Mouse (Mus musculus) stomach, embryonic 14.5 days (tissue): ENCODE measurements around the gene Zmynd12. TPM values are rescaled to one million over a fixed set of nuclear protein-coding genes. Genes with fewer than 3 reads are reported as not detected.
A peak's percentile ranks its signal among the peaks of the same experiment; 100 is the strongest.

ENCODE experiments used
- ATAC-seq: fragments of 200-750 bp; cut with Nextera tagmentation; 2 replicates; pipeline ENCODE4 v1.8.0; 2017; ENCODE audit warnings: low read depth, moderate TSS enrichment; ENCODE audit not compliant: insufficient number of reproducible peaks, insufficient read depth, low FRiP score
- H3K27ac ChIP-seq: fragments of 300-500 bp; sonication (generic); 2 replicates; pipeline ENCODE4 v1.5.1; 2014; ENCODE audit warnings: mild to moderate bottlenecking, low read length, moderate library complexity, mixed read lengths
- H3K27me3 ChIP-seq: fragments of 300-500 bp; sonication (generic); 2 replicates; pipeline ENCODE4 v1.6.1; 2014; ENCODE audit warnings: low read length, control low read depth, mixed read lengths; ENCODE audit not compliant: control insufficient read depth, insufficient read depth
- H3K36me3 ChIP-seq: fragments of 300-500 bp; sonication (generic); 2 replicates; pipeline ENCODE4 v1.6.1; 2014; ENCODE audit warnings: mild to moderate bottlenecking, control low read depth, low read length, moderate library complexity, mixed read lengths; ENCODE audit not compliant: control insufficient read depth, insufficient read depth
- H3K4me1 ChIP-seq: fragments of 300-500 bp; sonication (generic); 2 replicates; pipeline ENCODE4 v1.6.1; 2014; ENCODE audit warnings: low read length, control low read depth, mixed read lengths; ENCODE audit not compliant: control insufficient read depth, insufficient read depth
- H3K4me2 ChIP-seq: fragments of 300-500 bp; sonication (generic); replicated peaks from 2 replicates; pipeline ENCODE4 v1.6.1; 2014; ENCODE audit warnings: low read depth, low read length, control low read depth
- H3K4me3 ChIP-seq: fragments of 300-500 bp; sonication (generic); 2 replicates; pipeline ENCODE4 v1.5.1; 2014; ENCODE audit warnings: low read depth, low read length, control low read depth
- H3K9ac ChIP-seq: fragments of 300-500 bp; sonication (generic); replicated peaks from 2 replicates; pipeline ENCODE4 v1.6.1; 2014; ENCODE audit warnings: low read depth, mild to moderate bottlenecking, control low read depth, low read length, moderate library complexity, mixed read lengths
- H3K9me3 ChIP-seq: fragments of 300-500 bp; sonication (generic); 2 replicates; pipeline ENCODE4 v1.6.1; 2016; ENCODE audit warnings: low read depth, low read length, control low read depth; ENCODE audit not compliant: control insufficient read depth
- WGBS: fragments of 180-500 bp; shearing (Covaris S2); extraction: QIAGEN DNeasy Blood & Tissue Kit; methylation state at CpG from one replicate; pipeline ENCODE4 v1.1.7; 2014; 5-methylcytosine and 5-hydroxymethylcytosine counted together
- polyA plus RNA-seq: library from polyadenylated mRNA; unstranded; fragments of >200 nt; fragmentation: Nextera tagmentation; extraction: Ambion mirVana; gene quantifications from 2 replicates; pipeline ENCODE4 v1.2.1, GENCODE M21; 2014

Zmynd12 gene
- polyA plus RNA-seq, 1 experiment from 2014 or later: not detected

GRCm38 (mm10) chr4:119412791-119413190, 9.8 kb upstream of the Zmynd12 start:
- ATAC-seq: peak; percentile 19; the same call in 1 of the 2 replicates
- Histone ChIP-seq H3K4me3 (no peak overlapping the region), H3K9me3 (peaks cover 3% of the 10 kb centered on the region; the same call in 1 of the 2 replicates), H3K9ac (no peak overlapping the region), H3K36me3 (no peaks in the 10 kb centered on the region), H3K4me1 (0 out of 2 replicates have a peak, but pooled peaks cover 4% of the 10 kb centered on the region), H3K4me2 (no peak overlapping the region), H3K27ac (no peak overlapping the region), H3K27me3 (no peaks in the 10 kb centered on the region)
- 44% methylated on average over 6 of the region's 6 CpGs for WGBS

- Histone ChIP-seq H3K27ac (no peak within 1 kb of the TSS), H3K9me3 (no peaks in the 10 kb centered on the region), H3K4me1 (0 out of 2 replicates have a peak, but pooled peaks cover 4% of the 10 kb centered on the region), H3K4me2 (peak within 1 kb of the TSS; percentile 88), H3K9ac (no peak within 1 kb of the TSS; the same call in 1 of the 2 replicates), H3K27me3 (no peaks in the 10 kb centered on the region), H3K4me3 (peak within 1 kb of the TSS; percentile 52), H3K36me3 (no peaks in the 10 kb centered on the region)
- ATAC-seq: peak; percentile 100
- 1% methylated on average over 49 of the region's 49 CpGs for WGBS
Observed at GRCm38 (mm10) chr4:119415072-119415753, 7.4 kb upstream of the Zmynd12 start, which contains the start of gene Ccdc30. Gene Ccdc30, minus strand, starts transcription at chr4:119415521.

DNA sequence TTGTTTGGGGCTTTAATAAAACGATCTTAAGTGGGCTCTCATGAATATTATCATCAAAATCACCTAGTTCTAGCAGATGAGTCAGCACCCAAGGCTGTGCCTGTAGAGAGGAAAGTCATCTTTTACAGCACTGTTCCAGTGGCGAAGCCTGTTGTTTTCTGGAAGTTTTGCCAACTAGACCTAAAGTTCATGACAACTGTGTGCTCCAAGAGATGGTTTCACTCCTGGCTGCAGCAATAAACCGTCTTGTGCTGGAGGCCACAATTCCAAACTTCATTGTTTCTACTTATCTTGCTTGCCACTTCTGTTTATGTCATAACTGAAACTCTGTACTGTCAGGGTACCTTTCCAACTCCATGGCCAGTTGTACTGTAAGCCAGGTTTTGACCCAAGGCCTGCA, 5.3 kb upstream of the Zmynd12 start:
- Histone ChIP-seq H3K9ac (no peak overlapping the region), H3K4me1 (peaks cover 10% of the 10 kb centered on the region; the same call in 1 of the 2 replicates), H3K4me3 (no peak overlapping the region), H3K4me2 (no peak overlapping the region), H3K27ac (no peak overlapping the region), H3K9me3 (no peaks in the 10 kb centered on the region), H3K36me3 (no peaks in the 10 kb centered on the region), H3K27me3 (no peaks in the 10 kb centered on the region)
- WGBS: 77% methylated on average over 3 of the region's 3 CpGs
- no peak for ATAC-seq

DNA sequence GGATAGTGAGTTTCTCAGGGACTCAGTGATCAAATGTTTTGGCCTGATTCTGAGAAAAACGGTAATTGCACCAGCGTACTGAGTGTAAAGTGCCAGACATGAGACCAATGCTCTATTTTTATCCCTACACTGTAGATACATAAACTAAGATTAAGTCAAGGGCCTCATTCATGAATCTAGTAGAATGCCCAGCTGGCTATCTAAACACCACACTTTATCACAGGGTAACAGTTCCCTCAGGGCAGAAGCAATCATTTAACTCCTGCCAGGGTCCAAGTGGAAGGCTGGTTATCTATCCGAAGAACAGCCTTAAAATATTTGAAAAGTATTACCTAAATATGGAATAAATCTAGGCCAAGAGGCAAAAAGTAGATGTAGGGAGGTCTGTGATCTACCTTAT, 4.7 kb upstream of the Zmynd12 start:
- no peaks in the 10 kb centered on the region for H3K36me3 ChIP-seq
- no peak overlapping the region for H3K4me2 ChIP-seq
- 85% methylated on average over 3 of the region's 3 CpGs for WGBS
- no peak for ATAC-seq
- no peaks in the 10 kb centered on the region for H3K9me3 ChIP-seq
- no peak overlapping the region for H3K4me3 ChIP-seq
- H3K9ac ChIP-seq: no peak overlapping the region
- no peaks in the 10 kb centered on the region for H3K27me3 ChIP-seq
- no peak overlapping the region for H3K27ac ChIP-seq
- peaks cover 10% of the 10 kb centered on the region; the same call in 1 of the 2 replicates for H3K4me1 ChIP-seq

- 15% methylated on average over 3 of the region's 3 CpGs for WGBS
- H3K9ac ChIP-seq: peak overlapping the region; percentile 70; the same call in 1 of the 2 replicates
- no peaks in the 10 kb centered on the region for H3K36me3 ChIP-seq
- no peaks in the 10 kb centered on the region for H3K9me3 ChIP-seq
- no peak for ATAC-seq
- H3K4me1 ChIP-seq: peaks cover 6% of the 10 kb centered on the region; the same call in 1 of the 2 replicates
- no peak overlapping the region for H3K27ac ChIP-seq
- H3K4me2 ChIP-seq: peak overlapping the region; percentile 91
- no peaks in the 10 kb centered on the region for H3K27me3 ChIP-seq
- H3K4me3 ChIP-seq: peak overlapping the region; percentile 69
Observed at GRCm38 (mm10) chr4:119421191-119421590, 1.4 kb upstream of the Zmynd12 start.

DNA sequence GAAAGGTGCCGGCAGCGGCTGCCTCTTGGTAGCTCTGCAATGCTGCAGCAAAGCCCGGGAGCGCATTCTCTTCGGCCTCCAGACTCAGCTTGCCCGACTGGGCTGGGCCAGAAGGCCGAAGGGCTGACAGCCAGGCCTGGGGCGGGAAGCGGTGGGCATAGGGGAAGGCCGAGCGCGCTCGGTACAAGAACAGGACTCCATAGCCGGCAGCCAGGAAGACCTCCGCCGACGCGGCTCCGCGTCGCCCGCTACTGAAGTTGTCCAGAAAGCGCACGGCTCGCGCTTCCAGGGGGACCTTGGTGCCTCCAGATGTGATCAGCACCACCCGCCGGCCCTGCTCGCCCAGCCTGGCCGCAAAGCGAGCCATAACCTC, 707 bp upstream of the Zmynd12 start:
- peaks cover 6% of the 10 kb centered on the region; the same call in 1 of the 2 replicates for H3K4me1 ChIP-seq
- WGBS: 2% methylated on average over 20 of the region's 31 CpGs
- no peaks in the 10 kb centered on the region for H3K27me3 ChIP-seq
- peak overlapping the region; percentile 84 for H3K27ac ChIP-seq
- ATAC-seq: peak; percentile 68
- no peaks in the 10 kb centered on the region for H3K36me3 ChIP-seq
- peak overlapping the region; percentile 91 for H3K4me2 ChIP-seq
- H3K9me3 ChIP-seq: no peaks in the 10 kb centered on the region
- H3K9ac ChIP-seq: peak overlapping the region; percentile 70
- H3K4me3 ChIP-seq: peak overlapping the region; percentile 69

DNA sequence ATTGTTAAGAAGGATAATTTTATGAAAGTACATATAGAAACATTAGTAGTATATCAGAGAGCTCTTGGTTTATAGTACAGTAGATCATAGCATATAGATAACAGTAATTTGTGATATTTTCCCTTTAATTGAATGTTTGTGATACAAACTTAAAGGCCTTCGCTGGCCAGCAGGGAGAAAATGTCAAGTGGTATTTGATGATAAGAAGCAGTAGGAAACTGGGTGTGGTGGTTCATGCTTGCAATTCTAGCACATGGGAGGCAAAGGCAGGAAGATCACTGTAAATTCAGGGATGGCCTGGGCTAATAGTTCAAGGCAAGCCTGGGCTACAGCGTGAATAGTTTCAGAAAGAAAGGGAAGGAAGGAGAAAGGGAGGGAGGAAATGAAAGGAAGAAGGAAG, 2.5 kb downstream of the Zmynd12 start:
- Histone ChIP-seq H3K4me3 (no peak overlapping the region), H3K9me3 (no peaks in the 10 kb centered on the region), H3K9ac (no peak overlapping the region), H3K27me3 (no peaks in the 10 kb centered on the region), H3K4me2 (no peak overlapping the region), H3K4me1 (peaks cover 6% of the 10 kb centered on the region; the same call in 1 of the 2 replicates), H3K27ac (no peak overlapping the region), H3K36me3 (no peaks in the 10 kb centered on the region)
- 81% methylated on average over 2 of the region's 2 CpGs for WGBS
- no peak for ATAC-seq

GRCm38 (mm10) chr4:119425601-119426000, 3.0 kb downstream of the Zmynd12 start:
- 23% methylated on average over 2 of the region's 2 CpGs for WGBS
- no peaks in the 10 kb centered on the region for H3K9me3 ChIP-seq
- H3K4me1 ChIP-seq: peaks cover 6% of the 10 kb centered on the region; the same call in 1 of the 2 replicates
- H3K4me3 ChIP-seq: no peak overlapping the region
- H3K27ac ChIP-seq: no peak overlapping the region
- ATAC-seq: no peak
- H3K9ac ChIP-seq: no peak overlapping the region
- no peaks in the 10 kb centered on the region for H3K36me3 ChIP-seq
- H3K27me3 ChIP-seq: no peaks in the 10 kb centered on the region
- H3K4me2 ChIP-seq: no peak overlapping the region
